Mouse (Mus musculus) hindbrain, embryonic 16.5 days (tissue): ENCODE data around the gene Pdk2. TPM values are rescaled to one million over a fixed set of nuclear protein-coding genes. Genes with fewer than 3 reads are reported as not detected.

Experiments used
- ATAC-seq: fragments of 200-750 bp; cut with Nextera tagmentation; 2 replicates; pipeline ENCODE4 v1.8.0; 2017; ENCODE audit warnings: moderate TSS enrichment, moderate library complexity
- H3K27ac ChIP-seq: fragments of 300-500 bp; sonication (generic); 2 replicates; pipeline ENCODE4 v1.5.1; 2014; ENCODE audit warnings: low read depth, mild to moderate bottlenecking, control low read depth, low read length, moderate library complexity
- H3K27me3 ChIP-seq: fragments of 300-500 bp; sonication (generic); replicated peaks from 2 replicates; pipeline ENCODE4 v1.6.1; 2014; ENCODE audit warnings: low read length; ENCODE audit not compliant: control insufficient read depth, insufficient read depth
- H3K36me3 ChIP-seq: fragments of 300-500 bp; sonication (generic); 2 replicates; pipeline ENCODE4 v1.6.1; 2014; ENCODE audit warnings: mild to moderate bottlenecking, low read length, moderate library complexity, mixed read lengths; ENCODE audit not compliant: control insufficient read depth, insufficient read depth
- H3K4me1 ChIP-seq: fragments of 300-500 bp; sonication (generic); 2 replicates; pipeline ENCODE4 v1.6.1; 2014; ENCODE audit warnings: low read depth, low read length; ENCODE audit not compliant: control insufficient read depth, insufficient read depth
- H3K4me2 ChIP-seq: fragments of 300-500 bp; sonication (generic); 2 replicates; pipeline ENCODE4 v1.6.1; 2014; ENCODE audit warnings: mild to moderate bottlenecking, low read length, control low read depth, moderate library complexity
- H3K4me3 ChIP-seq: fragments of 300-500 bp; sonication (generic); 2 replicates; pipeline ENCODE4 v1.5.1; 2014; ENCODE audit warnings: mild to moderate bottlenecking, low read length, control low read depth, moderate library complexity
- H3K9ac ChIP-seq: fragments of 300-500 bp; sonication (generic); 2 replicates; pipeline ENCODE4 v1.6.1; 2014; ENCODE audit warnings: low read depth, mild to moderate bottlenecking, control low read depth, low read length, moderate library complexity
- H3K9me3 ChIP-seq: fragments of 300-500 bp; sonication (generic); 2 replicates; pipeline ENCODE4 v1.6.1; 2014; ENCODE audit warnings: mild to moderate bottlenecking, low read length, moderate library complexity; ENCODE audit not compliant: control insufficient read depth
- WGBS: fragments of 180-500 bp; shearing (Covaris S2); extraction: QIAGEN DNeasy Blood & Tissue Kit; methylation state at CpG from one replicate; pipeline ENCODE4 v1.1.7; 2014; 5-methylcytosine and 5-hydroxymethylcytosine counted together
- polyA plus RNA-seq: library from polyadenylated mRNA; unstranded; fragments of >200 nt; fragmentation: Nextera tagmentation; extraction: Ambion mirVana; gene quantifications from 2 replicates; pipeline ENCODE4 v1.2.1, GENCODE M21; 2015

The Pdk2 gene
- 34.6 and 42.1 TPM in 2 replicates for polyA plus RNA-seq

- Histone ChIP-seq H3K27ac (peak within 1 kb of the TSS; percentile 72), H3K9ac (peak within 1 kb of the TSS; percentile 76), H3K36me3 (no peaks in the 10 kb centered on the region), H3K4me2 (peak within 1 kb of the TSS; percentile 89), H3K4me3 (peak within 1 kb of the TSS; percentile 82), H3K27me3 (no peaks in the 10 kb centered on the region), H3K4me1 (peaks cover 19% of the 10 kb centered on the region), H3K9me3 (no peaks in the 10 kb centered on the region)
- peak; percentile 97 for ATAC-seq
- WGBS, result 2% methylated on average over 30 of the region's 41 CpGs
Measured at GRCm38 (mm10) chr11:95041139-95041609, at the start of gene Pdk2. Gene Pdk2, minus strand, starts transcription at chr11:95041354.

- no peaks in the 10 kb centered on the region for H3K36me3 ChIP-seq
- no peaks in the 10 kb centered on the region for H3K9me3 ChIP-seq
- no peak overlapping the region for H3K4me3 ChIP-seq
- H3K27me3 ChIP-seq, result no peaks in the 10 kb centered on the region
- H3K27ac ChIP-seq, result no peak overlapping the region
- no peak for ATAC-seq
- WGBS, result 78% methylated on average over 16 of the region's 16 CpGs
- H3K9ac ChIP-seq, result no peak overlapping the region
- H3K4me2 ChIP-seq, result no peak overlapping the region
- H3K4me1 ChIP-seq, result no peaks in the 10 kb centered on the region
Measured at GRCm38 (mm10) chr11:95088857-95089779, 48.0 kb upstream of the Pdk2 start.

GRCm38 (mm10) chr11:95088286-95088685 lies 47.1 kb upstream of the Pdk2 start:
- Histone ChIP-seq H3K9me3 (no peaks in the 10 kb centered on the region), H3K27ac (no peak overlapping the region), H3K27me3 (no peaks in the 10 kb centered on the region), H3K4me3 (no peak overlapping the region), H3K9ac (no peak overlapping the region), H3K4me2 (no peak overlapping the region), H3K4me1 (no peaks in the 10 kb centered on the region), H3K36me3 (no peaks in the 10 kb centered on the region)
- 67% methylated on average over 7 of the region's 7 CpGs for WGBS
- no peak for ATAC-seq

GRCm38 (mm10) chr11:95087301-95088228 lies 46.4 kb upstream of the Pdk2 start:
- WGBS, result 73% methylated on average over 17 of the region's 17 CpGs
- no peaks in the 10 kb centered on the region for H3K36me3 ChIP-seq
- H3K27me3 ChIP-seq, result no peaks in the 10 kb centered on the region
- H3K4me3 ChIP-seq, result no peak overlapping the region
- H3K4me1 ChIP-seq, result no peaks in the 10 kb centered on the region
- H3K27ac ChIP-seq, result no peak overlapping the region
- H3K9me3 ChIP-seq, result no peaks in the 10 kb centered on the region
- H3K4me2 ChIP-seq, result no peak overlapping the region
- no peak for ATAC-seq
- no peak overlapping the region for H3K9ac ChIP-seq

- ATAC-seq, result no peak
- WGBS, result 46% methylated on average over 5 of the region's 5 CpGs
Measured at GRCm38 (mm10) chr11:95086229-95086628, 45.1 kb upstream of the Pdk2 start.

GRCm38 (mm10) chr11:95085710-95086109 lies 44.6 kb upstream of the Pdk2 start:
- Histone ChIP-seq H3K4me3 (no peak overlapping the region), H3K36me3 (no peaks in the 10 kb centered on the region), H3K9me3 (no peaks in the 10 kb centered on the region), H3K27ac (no peak overlapping the region), H3K9ac (no peak overlapping the region), H3K27me3 (no peaks in the 10 kb centered on the region), H3K4me2 (no peak overlapping the region), H3K4me1 (no peaks in the 10 kb centered on the region)
- 10% methylated on average over 5 of the region's 5 CpGs for WGBS
- no peak for ATAC-seq

More at GRCm38 (mm10) chr11:95086229-95086628, 45.1 kb upstream of the Pdk2 start:
- Histone ChIP-seq H3K9me3 (no peaks in the 10 kb centered on the region), H3K27me3 (no peaks in the 10 kb centered on the region), H3K4me3 (no peak overlapping the region), H3K4me1 (no peaks in the 10 kb centered on the region), H3K27ac (no peak overlapping the region), H3K36me3 (no peaks in the 10 kb centered on the region), H3K9ac (no peak overlapping the region), H3K4me2 (no peak overlapping the region)

GRCm38 (mm10) chr11:95084811-95085382 lies 43.7 kb upstream of the Pdk2 start:
- no peak overlapping the region for H3K4me2 ChIP-seq
- no peak overlapping the region for H3K9ac ChIP-seq
- no peak overlapping the region for H3K4me3 ChIP-seq
- H3K36me3 ChIP-seq, result no peaks in the 10 kb centered on the region
- WGBS, result 33% methylated on average over 5 of the region's 5 CpGs
- no peaks in the 10 kb centered on the region for H3K9me3 ChIP-seq
- H3K4me1 ChIP-seq, result no peaks in the 10 kb centered on the region
- H3K27me3 ChIP-seq, result no peaks in the 10 kb centered on the region
- no peak for ATAC-seq
- no peak overlapping the region for H3K27ac ChIP-seq

- Histone ChIP-seq H3K9ac (no peak overlapping the region), H3K27ac (no peak overlapping the region), H3K36me3 (no peaks in the 10 kb centered on the region), H3K4me1 (no peaks in the 10 kb centered on the region), H3K27me3 (peaks cover 2% of the 10 kb centered on the region), H3K4me2 (no peak overlapping the region), H3K4me3 (no peak overlapping the region), H3K9me3 (no peaks in the 10 kb centered on the region)
- ATAC-seq, result no peak
- 29% methylated on average over 4 of the region's 4 CpGs for WGBS
Measured at GRCm38 (mm10) chr11:95084175-95084574, 43.0 kb upstream of the Pdk2 start.
